Mouse (Mus musculus): ENCODE data around the gene Mup20.
"Not testable (repeated sequence)": the region's sequence is repeated elsewhere in the genome, so short reads cannot be mapped to it uniquely, and the experiment has no call there.

Gene Mup20

GRCm38 (mm10) chr4:62054058-62054457, at the start of gene Mup20:
Gene Mup20 (minus strand): TSS chr4:62054158.
- in situ Hi-C loops (cut with MboI; ENCODE audit: unreplicated experiment in 2 of 2) = loop anchor here in 1 of 2 experiments (10.0 kb wide), 1 partner anchor 99 kb away; no protein-coding TSS in a partner anchor

DNA sequence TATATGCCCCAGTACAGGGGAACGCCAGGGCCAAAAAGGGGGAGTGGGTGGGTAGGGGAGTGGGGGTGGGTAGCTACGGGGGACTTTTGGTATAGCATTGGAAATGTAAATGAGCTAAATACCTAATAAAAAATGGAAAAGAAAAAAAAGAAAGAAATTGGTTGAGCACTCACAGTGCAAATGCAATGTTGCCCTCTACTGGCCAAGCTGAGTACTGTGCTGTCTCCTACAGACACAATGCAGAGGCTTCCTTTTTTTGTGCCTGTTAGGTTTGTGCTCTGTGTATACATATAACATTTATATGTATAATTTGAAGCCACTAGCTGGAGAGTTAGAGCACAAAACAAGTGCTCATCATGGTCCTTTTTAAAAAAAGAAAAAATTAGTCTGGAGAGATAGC, 49.4 kb upstream of the Mup20 start:
- in situ Hi-C loops (cut with MboI; ENCODE audit: unreplicated experiment in 2 of 2) = not testable (repeated sequence)

GRCm38 (mm10) chr4:62087953-62088352, 34.0 kb upstream of the Mup20 start:
- in situ Hi-C loops (cut with MboI; ENCODE audit: unreplicated experiment in 2 of 2) = no loop called here

DNA sequence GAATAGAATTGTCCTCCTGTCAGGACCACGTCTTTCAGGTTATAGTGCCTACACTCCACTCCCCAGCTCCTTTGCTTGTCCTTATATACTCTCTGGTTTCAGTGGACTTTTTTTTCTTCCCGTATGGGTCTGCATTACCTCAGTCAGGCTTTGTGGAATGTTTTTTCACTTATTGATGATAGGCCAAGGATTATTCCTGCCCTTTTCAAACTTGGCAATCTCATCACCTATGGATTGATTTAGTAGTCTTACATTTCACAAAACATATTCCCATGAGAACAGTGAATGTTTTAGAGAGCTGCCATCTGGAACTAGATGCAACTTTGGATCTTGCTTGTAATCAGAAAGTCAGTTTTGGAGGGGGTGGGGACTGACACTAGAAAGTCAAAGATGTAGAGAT, 33.3 kb upstream of the Mup20 start, which contains the start of gene Mup3:
Gene Mup3, minus strand, starts transcription at position 102 of the 400 bp plus-strand sequence.
- in situ Hi-C loops (cut with MboI; ENCODE audit: unreplicated experiment in 2 of 2) = no loop called here

DNA sequence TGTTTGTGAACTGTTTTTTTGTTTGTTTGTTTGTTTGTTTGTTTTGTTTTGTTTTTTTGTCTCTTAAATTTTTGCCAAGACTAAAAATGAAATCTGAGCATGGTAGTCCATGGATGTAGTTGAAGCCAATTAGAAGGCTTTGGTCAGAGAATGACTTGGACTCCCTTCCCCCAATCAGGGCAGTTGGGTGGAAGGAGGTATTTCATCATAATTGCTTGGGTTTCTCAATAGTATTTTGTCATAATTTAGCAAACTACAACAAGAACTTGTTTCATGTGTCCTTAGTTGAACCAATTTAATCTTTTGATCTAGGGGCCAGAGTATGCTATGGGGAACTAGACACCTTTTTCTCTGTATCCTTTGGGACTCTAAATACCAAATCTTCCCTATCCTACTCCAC, 28.8 kb upstream of the Mup20 start:
- in situ Hi-C loops (cut with MboI; ENCODE audit: unreplicated experiment in 2 of 2) = no loop called here

- in situ Hi-C loops (cut with MboI; ENCODE audit: unreplicated experiment in 2 of 2) = no loop called here
Observed at GRCm38 (mm10) chr4:62075126-62075525, 21.2 kb upstream of the Mup20 start.

GRCm38 (mm10) chr4:62054780-62055179, 822 bp upstream of the Mup20 start:
- in situ Hi-C loops (cut with MboI; ENCODE audit: unreplicated experiment in 2 of 2) = loop anchor here in 1 of 2 experiments (10.0 kb wide), 1 partner anchor 100 kb away; no protein-coding TSS in a partner anchor

DNA sequence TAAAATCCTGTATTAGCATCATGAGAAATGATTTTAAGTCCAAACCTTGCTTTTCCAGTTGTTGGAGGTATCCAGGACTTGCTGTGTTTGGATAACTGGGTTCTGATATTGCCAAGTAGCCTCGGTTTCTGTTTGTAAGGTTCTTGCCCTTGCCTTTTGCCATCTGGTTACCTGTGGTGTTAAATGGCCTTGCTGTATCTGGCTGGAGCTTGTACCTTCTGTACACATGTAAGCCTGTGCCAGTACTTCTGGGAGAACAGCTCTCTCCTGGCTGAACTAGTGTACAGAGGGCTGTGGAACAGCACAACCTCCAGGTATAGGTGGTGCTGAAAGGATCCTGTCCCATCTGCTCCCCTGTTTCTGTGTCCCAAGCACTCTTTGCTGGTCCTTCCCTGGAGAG, 27.7 kb downstream of the Mup20 start:
- in situ Hi-C loops (cut with MboI; ENCODE audit: unreplicated experiment in 2 of 2) = no loop called here

GRCm38 (mm10) chr4:62024256-62024959, 29.6 kb downstream of the Mup20 start:
- in situ Hi-C loops (cut with MboI; ENCODE audit: unreplicated experiment in 2 of 2) = no loop called here

DNA sequence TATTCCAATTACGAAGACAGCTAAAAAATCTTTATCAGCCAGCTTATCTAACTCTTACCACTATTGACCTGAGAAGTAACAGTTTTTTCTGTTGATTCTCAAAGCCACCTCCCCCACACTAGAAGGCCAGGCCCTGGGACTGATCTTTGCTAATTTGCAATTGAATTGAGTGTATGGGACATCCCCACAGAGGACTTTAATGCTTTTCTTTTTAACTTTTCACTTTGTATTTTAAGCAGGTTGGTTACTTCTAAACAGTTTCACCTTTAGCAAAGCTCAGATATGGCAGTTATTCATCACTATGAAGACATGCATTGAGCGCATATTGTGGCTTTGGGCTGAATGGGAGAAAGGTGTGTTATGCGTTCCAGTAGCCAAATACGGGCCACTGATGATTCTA, 30.3 kb downstream of the Mup20 start:
- in situ Hi-C loops (cut with MboI; ENCODE audit: unreplicated experiment in 2 of 2) = no loop called here

GRCm38 (mm10) chr4:62023120-62023519, 30.8 kb downstream of the Mup20 start:
- in situ Hi-C loops (cut with MboI; ENCODE audit: unreplicated experiment in 2 of 2) = no loop called here

DNA sequence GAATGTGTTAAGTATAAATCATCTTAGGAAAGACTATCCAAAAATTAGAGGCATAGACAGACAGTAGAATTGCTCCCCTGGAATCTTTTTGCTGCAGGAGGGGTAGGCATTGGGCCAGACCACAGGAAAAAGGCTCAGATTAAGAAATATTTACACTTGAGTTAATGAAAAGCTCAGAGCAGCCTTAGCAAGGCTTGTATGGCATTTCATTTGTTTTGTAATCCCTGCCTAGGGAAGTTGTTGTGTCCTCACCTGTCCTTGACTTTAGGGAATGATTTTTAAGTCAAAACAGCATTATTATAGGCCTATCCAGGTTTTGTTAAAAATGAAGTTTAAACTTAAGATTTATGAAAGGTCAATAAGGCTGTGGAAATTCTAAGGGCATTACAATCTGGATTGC, 33.4 kb downstream of the Mup20 start:
- in situ Hi-C loops (cut with MboI; ENCODE audit: unreplicated experiment in 2 of 2) = not testable (repeated sequence)
